Mouse (Mus musculus) lung, postnatal 14 days (tissue): ENCODE results near the gene Gm7579.
"Not testable (repeated sequence)": the region's sequence is repeated elsewhere in the genome, so short reads cannot be mapped to it uniquely, and the experiment has no call there.

Source experiments
- DNase-seq: peaks from one replicate; pipeline ENCODE4 v3.0.0; 2021

Gene Gm7579

GRCm38 (mm10) chr7:142211559-142211958, at the start of gene Gm7579:
Gene Gm7579, plus strand, starts transcription at chr7:142211859.
- DNase-seq = no peak

DNA sequence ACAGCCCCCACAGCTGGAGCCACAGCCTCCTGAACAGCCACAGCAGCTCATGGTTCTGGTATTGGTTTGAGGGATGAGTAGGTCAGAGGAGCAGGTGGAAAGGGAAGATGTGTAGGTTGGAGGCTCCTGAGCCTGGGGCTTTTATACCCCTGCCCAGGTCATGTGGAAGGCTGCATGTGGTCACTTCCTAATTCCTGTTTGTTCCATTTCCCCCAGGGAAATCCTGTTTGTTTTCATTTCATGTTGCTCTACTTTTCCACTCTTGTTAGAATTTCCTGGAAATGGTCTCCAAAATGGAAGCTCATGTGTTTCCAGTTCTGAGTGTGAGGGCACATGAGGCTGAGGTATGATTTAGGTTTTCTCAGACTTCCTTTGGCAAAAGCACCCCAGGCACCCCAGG, 46.0 kb upstream of the Gm7579 start, which contains the start of gene Gm4553:
Gm4553 (minus strand) TSS at position 101 of the 400 bp plus-strand sequence.
- DNase-seq = not testable (repeated sequence)

DNA sequence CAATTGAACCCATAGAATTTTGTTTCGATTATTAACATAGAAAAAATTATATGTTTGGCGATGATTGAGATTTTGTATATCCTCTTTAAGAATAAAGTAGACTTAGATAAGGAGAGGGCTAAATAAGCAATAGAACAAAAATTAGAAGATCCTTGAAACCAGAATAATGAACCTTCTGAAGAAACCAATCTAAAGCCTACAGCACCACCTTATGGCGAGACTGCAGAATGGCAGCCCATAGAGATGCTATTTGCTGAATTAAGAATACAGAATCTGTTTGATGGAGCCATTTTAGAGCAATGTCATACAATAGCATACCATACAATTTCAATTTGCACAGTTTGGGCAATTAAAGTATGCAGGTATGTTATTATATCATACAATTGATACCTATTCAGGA, 41.8 kb upstream of the Gm7579 start:
- no peak for DNase-seq

DNA sequence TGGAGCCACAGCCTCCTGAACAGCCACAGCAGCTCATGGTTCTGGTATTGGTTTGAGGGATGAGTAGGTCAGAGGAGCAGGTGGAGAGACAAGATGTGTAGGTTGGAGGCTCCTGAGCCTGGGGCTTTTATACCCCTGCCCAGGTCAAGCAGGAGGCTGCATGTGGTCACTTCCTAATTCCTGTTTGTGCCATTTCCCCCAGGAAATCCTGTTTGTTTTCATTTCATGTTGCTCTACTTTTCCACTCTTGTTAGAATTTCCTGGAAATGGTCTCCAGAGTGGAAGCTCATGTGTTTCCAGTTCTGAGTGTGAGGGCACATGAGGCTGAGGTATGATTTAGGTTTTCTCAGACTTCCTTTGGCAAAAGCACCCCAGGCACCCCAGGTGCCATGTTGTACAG, 35.8 kb upstream of the Gm7579 start, which contains the start of gene Krtap5-2:
Krtap5-2 (minus strand) TSS at position 101 of the 400 bp plus-strand sequence.
- DNase-seq = not testable (repeated sequence)

DNA sequence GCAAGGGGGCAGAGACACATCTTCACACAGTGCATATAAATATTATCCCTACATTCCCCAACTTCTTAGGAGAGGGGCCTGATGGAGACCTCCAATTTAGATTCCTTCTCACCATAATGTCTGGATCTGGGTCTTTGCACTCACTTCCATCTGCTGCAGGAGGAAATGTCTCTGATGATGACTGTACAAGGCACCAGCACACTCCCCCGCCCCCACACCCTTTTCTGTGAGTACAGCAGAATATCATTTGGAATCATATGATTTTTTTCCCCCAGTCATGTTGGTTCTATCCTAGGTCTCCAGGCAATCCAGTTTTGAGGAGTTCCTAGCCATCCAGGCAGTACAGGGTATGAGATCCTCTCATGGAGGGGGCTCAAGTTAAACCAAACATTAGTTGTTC, 33.0 kb upstream of the Gm7579 start:
- DNase-seq = no peak

DNA sequence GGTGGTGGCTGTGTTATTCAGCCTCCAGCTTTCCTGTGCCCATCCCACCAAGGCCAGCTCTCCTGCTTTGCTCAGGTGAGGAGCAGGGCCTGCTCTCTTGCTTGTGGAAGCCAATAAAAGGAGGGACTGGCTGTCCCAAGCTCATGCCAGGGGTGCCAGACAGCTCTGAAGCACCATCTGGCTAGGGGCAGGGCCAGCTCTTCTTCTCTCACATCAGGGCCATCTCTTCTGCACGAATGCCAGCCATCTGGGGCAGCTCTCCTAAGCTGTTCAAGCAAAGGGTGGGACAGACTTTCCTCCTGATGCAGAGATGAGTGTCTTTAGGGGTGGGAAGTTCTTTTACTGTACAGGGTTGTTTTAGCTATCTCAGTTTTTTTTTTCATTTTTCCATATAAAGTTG, 30.6 kb upstream of the Gm7579 start:
- DNase-seq = no peak

GRCm38 (mm10) chr7:142188156-142188555, 23.5 kb upstream of the Gm7579 start:
- DNase-seq = no peak

- DNase-seq = no peak
These were observed 21.4 kb upstream of the Gm7579 start, which contains the start of gene Gm10153 for GRCm38 (mm10) chr7:142190289-142190688. Gene Gm10153, minus strand, starts transcription at chr7:142190389.

- DNase-seq = no peak
These were observed 12.9 kb upstream of the Gm7579 start for GRCm38 (mm10) chr7:142198748-142199147.

DNA sequence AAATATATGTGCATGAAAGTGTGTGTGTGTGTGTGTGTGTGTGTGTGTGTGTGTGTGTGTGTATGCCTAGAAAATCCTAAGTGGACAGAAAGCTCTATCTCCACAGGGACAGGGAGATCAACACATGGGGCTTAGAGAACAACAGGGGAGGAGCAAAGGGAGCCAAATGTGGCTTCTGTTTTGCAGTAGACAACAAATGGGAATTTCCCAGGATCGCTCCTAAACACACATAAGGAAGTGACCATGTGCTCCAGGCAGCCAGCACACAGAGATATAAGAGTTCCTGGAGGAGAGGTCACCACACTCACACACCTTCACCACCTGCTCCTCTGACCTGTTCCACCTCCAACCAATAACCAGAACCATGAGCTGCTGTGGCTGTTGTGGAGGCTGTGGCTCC, 10.6 kb upstream of the Gm7579 start, which contains the start of gene Krtap5-3:
Krtap5-3 (plus strand) TSS at position 301 of the 400 bp plus-strand sequence.
- DNase-seq = no peak

- DNase-seq = no peak
These were observed 6.2 kb upstream of the Gm7579 start for GRCm38 (mm10) chr7:142205488-142205887.

DNA sequence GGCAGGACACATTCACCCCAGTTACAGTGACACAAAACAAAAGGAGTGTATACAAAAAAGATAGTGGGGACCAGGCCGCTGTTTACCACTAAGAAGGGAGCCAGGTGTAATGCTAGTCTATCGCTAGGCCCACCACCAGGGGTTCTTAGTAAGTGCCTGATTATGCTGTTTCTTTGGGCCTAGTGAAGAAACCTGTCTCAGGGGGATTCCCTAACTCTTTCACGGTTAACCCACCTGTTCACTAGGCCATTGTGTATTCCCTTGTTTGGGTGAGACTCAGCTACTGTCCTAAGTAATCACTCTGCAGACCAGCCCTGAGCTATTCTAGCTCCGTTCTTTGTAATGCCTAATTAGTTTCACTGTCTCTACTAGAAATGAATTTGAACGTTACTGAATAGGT, 4.8 kb upstream of the Gm7579 start:
- not testable (repeated sequence) for DNase-seq

GRCm38 (mm10) chr7:142212136-142212535, 477 bp downstream of the Gm7579 start:
- DNase-seq = not testable (repeated sequence)

- no peak for DNase-seq
These were observed 12.9 kb downstream of the Gm7579 start for GRCm38 (mm10) chr7:142224518-142224917.

- DNase-seq = not testable (repeated sequence)
These were observed 18.2 kb downstream of the Gm7579 start, which contains the start of gene Krtap5-5 for GRCm38 (mm10) chr7:142229871-142230270. Gene Krtap5-5, minus strand, starts transcription at chr7:142229971.

- DNase-seq = no peak
These were observed 19.9 kb downstream of the Gm7579 start for GRCm38 (mm10) chr7:142231540-142231939.

DNA sequence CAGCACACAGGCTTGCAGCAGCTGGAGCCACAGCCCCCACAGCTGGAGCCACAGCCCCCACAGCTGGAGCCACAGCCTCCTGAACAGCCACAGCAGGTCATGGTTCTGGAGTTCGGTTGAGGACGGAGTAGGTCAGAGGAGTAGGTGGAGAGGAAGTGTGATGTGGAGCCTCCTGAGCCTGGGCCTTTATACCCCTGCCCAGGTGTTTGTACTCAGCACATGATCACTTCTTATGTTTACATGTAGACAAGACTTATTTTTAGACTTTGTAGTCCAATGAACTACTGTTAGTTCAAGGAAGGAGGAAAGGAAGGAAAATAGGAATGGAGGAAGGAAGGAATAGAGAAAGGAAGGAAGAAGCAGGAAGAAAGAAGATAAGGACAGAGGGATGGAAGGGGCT, 29.3 kb downstream of the Gm7579 start, which contains the start of gene Gm40460:
Gm40460 (minus strand) TSS at position 101 of the 400 bp plus-strand sequence.
- DNase-seq = no peak

- peak; percentile 40 for DNase-seq
These were observed 38.2 kb downstream of the Gm7579 start for GRCm38 (mm10) chr7:142249824-142250223.

GRCm38 (mm10) chr7:142255517-142255916, 43.9 kb downstream of the Gm7579 start:
- peak; percentile 20 for DNase-seq

DNA sequence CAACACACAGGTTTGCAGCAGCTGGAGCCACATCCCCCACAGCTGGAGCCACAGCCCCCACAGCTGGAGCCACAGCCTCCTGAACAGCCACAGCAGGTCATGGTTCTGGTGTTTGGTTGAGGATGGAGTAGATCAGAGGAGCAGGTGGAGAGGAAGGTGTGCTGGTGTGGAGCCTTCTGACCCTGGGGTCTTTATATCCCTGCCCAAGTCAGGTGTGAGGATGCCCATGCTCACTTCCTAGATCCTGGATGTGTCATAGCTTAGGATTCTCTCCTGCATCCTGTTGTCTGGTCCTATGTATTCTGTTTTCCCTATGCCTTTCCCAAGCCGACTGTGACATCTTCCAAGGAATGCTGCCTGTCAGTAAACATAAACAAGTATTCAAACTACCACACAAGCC, 46.6 kb downstream of the Gm7579 start, which contains the start of gene Gm2431:
Gm2431 (minus strand) TSS at position 101 of the 400 bp plus-strand sequence.
- not testable (repeated sequence) for DNase-seq
